Mouse (Mus musculus) telencephalon, adult 2 months (tissue): Measurements from ENCODE around the gene Hnrnpc.

Experiments
- DNase-seq: peaks from one replicate; pipeline ENCODE4 v3.0.0-alpha.2; 2011; ENCODE audit warnings: low read depth, low spot score

Gene Hnrnpc

DNA sequence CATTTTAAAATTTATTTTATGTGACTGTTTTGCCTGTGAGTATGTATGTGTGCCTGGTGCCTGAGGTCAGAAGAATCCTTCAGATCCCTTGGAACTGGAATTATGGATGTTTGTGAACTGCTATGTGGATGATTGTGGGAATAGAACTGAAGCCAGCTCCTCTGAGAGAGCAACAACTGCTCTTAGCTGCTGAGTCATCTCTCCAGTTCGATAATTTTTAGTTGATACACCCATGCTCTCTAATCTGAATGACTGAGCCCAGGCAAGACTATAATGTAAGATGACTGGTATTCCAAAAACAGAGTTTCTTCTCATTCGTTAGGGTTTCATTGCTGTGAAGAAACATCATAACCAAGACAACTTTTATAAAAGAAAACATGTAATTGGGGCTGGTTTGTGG lies 79.7 kb downstream of the Hnrnpc start:
- no peak for DNase-seq
